ENCODE assay signal across 21 mouse cellular contexts in the genomic region with DNA sequence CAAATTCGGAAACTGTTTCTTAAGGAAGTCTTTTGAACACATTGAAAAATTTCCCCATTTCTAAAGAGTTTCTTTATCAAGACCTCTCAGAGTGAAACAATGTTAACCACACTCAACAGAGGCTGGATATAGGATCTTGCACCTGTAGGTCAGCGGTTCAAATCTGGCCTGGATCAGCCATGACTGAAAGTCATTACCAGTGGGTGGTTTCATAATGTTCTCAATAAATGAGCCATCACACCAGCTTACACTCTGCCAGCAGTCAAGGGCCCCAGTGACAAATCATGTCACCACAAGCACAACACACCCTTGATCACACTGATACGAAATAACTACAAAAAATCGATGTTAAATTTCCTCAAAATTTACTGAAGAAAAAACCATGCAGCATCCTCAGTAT.
DNase-seq lines count a peak whose midpoint lies in the region; ATAC-seq lines count a peak whose summit lies in the region.
"Had no signal": no experiment of that assay in that cellular context is flagged by ENCODE, and none has a peak within 500 bp of the region (broad histone marks: within the 10 kb centered on the region; RNA-seq: fewer than 3 reads in every experiment).

No protein-coding gene starts in this region.

- no peak overlapping the region for H3K4me2 ChIP-seq in limb, embryonic 11.5 days (ENCODE audit: low read depth, severe bottlenecking)
- H3K4me2 ChIP-seq in midbrain, embryonic 14.5 days (ENCODE audit: low read length) = no peak overlapping the region
- H3K4me2 ChIP-seq: embryonic facial prominence, embryonic 13.5 days; embryonic facial prominence, embryonic 15.5 days; forebrain, embryonic 12.5 days had no signal

- peak; percentile 70 for DNase-seq in forelimb bud, embryonic 11.5 days (ENCODE audit: low read depth, low spot score)
- peak; percentile 33 for DNase-seq in hindlimb bud, embryonic 11.5 days (ENCODE audit: extremely low spot score, low read depth, low spot score)
- DNase-seq in limb, embryonic 11.5 days (ENCODE audit: low spot score) = peak; percentile 68
- DNase-seq in midbrain, embryonic 14.5 days = no peak
- no peak for DNase-seq in kidney, postnatal 10 days
- DNase-seq: adrenal gland, adult 2 months; adrenal gland, postnatal 10 days; adrenal gland, postnatal 25 days; cerebellum, adult 11 months; cerebellum, adult 18-20 months; cerebellum, adult 8-10 months; cerebellum, adult 9-11 months; cerebellum, postnatal 14 days; cerebellum, postnatal 36 days had no signal

- peak; percentile 26; the same call in 1 of the 2 replicates for ATAC-seq in limb, embryonic 11.5 days (ENCODE audit: insufficient number of reproducible peaks, low FRiP score, low TSS enrichment, low read depth)
- ATAC-seq in midbrain, embryonic 14.5 days (ENCODE audit: low FRiP score, low TSS enrichment) = no peak
- ATAC-seq: forebrain, embryonic 14.5 days; forebrain, embryonic 16.5 days had no signal

- H3K27me3 ChIP-seq in limb, embryonic 11.5 days (ENCODE audit: control insufficient read depth, insufficient read depth, low read length) = no peaks in the 10 kb centered on the region
- no peaks in the 10 kb centered on the region for H3K27me3 ChIP-seq in midbrain, embryonic 14.5 days (ENCODE audit: control insufficient read depth, insufficient read depth, low read length)
- H3K27me3 ChIP-seq: embryonic facial prominence, embryonic 13.5 days; embryonic facial prominence, embryonic 15.5 days; forebrain, embryonic 12.5 days had no signal

- H3K9ac ChIP-seq in limb, embryonic 11.5 days (ENCODE audit: low read length) = no peak overlapping the region
- no peak overlapping the region for H3K9ac ChIP-seq in midbrain, embryonic 14.5 days (replicated peaks; ENCODE audit: low read length)
- H3K9ac ChIP-seq: embryonic facial prominence, embryonic 13.5 days; embryonic facial prominence, embryonic 15.5 days; forebrain, embryonic 12.5 days had no signal

- 57% methylated on average over 4 of the region's 4 CpGs for WGBS in limb, embryonic 11.5 days
- WGBS in midbrain, embryonic 14.5 days = 93% methylated on average over 4 of the region's 4 CpGs

- H3K4me1 ChIP-seq in limb, embryonic 11.5 days (ENCODE audit: control insufficient read depth, insufficient read depth, low read length) = no peaks in the 10 kb centered on the region
- H3K4me1 ChIP-seq in midbrain, embryonic 14.5 days (ENCODE audit: control insufficient read depth, insufficient read depth, low read length) = no peaks in the 10 kb centered on the region
- H3K4me1 ChIP-seq: embryonic facial prominence, embryonic 13.5 days; embryonic facial prominence, embryonic 15.5 days; forebrain, embryonic 10.5 days; forebrain, embryonic 12.5 days had no signal

- H3K27ac ChIP-seq in limb, embryonic 11.5 days (replicated peaks; ENCODE audit: low read depth, low read length) = no peak overlapping the region
- H3K27ac ChIP-seq in midbrain, embryonic 14.5 days (replicated peaks; ENCODE audit: low read depth, low read length) = no peak overlapping the region
- H3K27ac ChIP-seq: embryonic facial prominence, embryonic 13.5 days; embryonic facial prominence, embryonic 15.5 days; forebrain, embryonic 10.5 days; forebrain, embryonic 12.5 days had no signal

- no peak overlapping the region for H3K4me3 ChIP-seq in limb, embryonic 11.5 days (ENCODE audit: low read depth, low read length)
- no peak overlapping the region for H3K4me3 ChIP-seq in midbrain, embryonic 14.5 days (replicated peaks; ENCODE audit: low read depth, low read length)
- H3K4me3 ChIP-seq: embryonic facial prominence, embryonic 13.5 days; embryonic facial prominence, embryonic 15.5 days; erythroblast, embryonic 14.5 days; forebrain, embryonic 10.5 days; forebrain, embryonic 12.5 days had no signal

- H3K36me3 ChIP-seq in limb, embryonic 11.5 days (ENCODE audit: control insufficient read depth, insufficient read depth, low read length) = no peaks in the 10 kb centered on the region
- H3K36me3 ChIP-seq in midbrain, embryonic 14.5 days (ENCODE audit: control insufficient read depth, insufficient read depth, low read length) = no peaks in the 10 kb centered on the region
- H3K36me3 ChIP-seq: embryonic facial prominence, embryonic 13.5 days; embryonic facial prominence, embryonic 15.5 days; forebrain, embryonic 10.5 days; forebrain, embryonic 12.5 days had no signal

- H3K9me3 ChIP-seq in limb, embryonic 11.5 days (ENCODE audit: control insufficient read depth, low read length) = no peaks in the 10 kb centered on the region
- no peaks in the 10 kb centered on the region for H3K9me3 ChIP-seq in midbrain, embryonic 14.5 days (ENCODE audit: control insufficient read depth, low read length)
- H3K9me3 ChIP-seq: embryonic facial prominence, embryonic 13.5 days; embryonic facial prominence, embryonic 15.5 days; forebrain, embryonic 10.5 days; forebrain, embryonic 12.5 days had no signal

Comparison
In these comparisons a context has a peak if more than half of its experiments do, and no peak if none do; other contexts are left out.
1. DNase-seq: peak in forelimb bud, embryonic 11.5 days (single experiment), hindlimb bud, embryonic 11.5 days (single experiment) and limb, embryonic 11.5 days (single experiment); none in midbrain, embryonic 14.5 days (single experiment) and kidney, postnatal 10 days (single experiment).